Mouse (Mus musculus) testis, adult 2 months (tissue): ENCODE results near the gene Palm3.
"Not testable (repeated sequence)": the region's sequence is repeated elsewhere in the genome, so short reads cannot be mapped to it uniquely, and the experiment has no call there.

Experiments
- CTCF ChIP-seq: fragments of 200-500 bp; IDR thresholded peaks from 2 replicates; pipeline ENCODE4 v1.5.1; 2012; ENCODE audit warnings: low read depth, mild to moderate bottlenecking, inconsistent platforms, low read length, moderate library complexity; ENCODE audit not compliant: control insufficient read depth, insufficient read depth, insufficient replicate concordance
- POLR2A ChIP-seq: fragments of 200-500 bp; IDR thresholded peaks from 2 replicates; pipeline ENCODE4 v1.6.1; 2012; ENCODE audit warnings: low read depth, mild to moderate bottlenecking, inconsistent platforms, low read length, moderate library complexity; ENCODE audit not compliant: control insufficient read depth

DNA sequence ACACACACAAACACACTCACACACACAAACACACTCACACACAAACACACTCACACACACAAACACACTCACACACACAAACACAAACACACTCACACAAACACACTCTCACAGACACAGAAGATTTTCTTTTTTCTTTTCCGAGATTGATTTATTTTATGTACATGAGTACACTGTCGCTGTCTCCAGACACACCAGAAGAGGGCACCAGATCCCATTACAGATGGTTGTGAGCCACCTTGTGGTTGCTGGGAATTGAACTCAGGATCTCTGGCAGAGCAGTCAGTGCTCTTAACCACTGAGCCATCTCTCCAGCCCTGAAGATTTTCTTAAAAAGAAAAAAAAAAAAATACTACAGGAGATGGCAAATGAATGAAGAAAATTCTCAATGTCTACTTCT, 38.0 kb upstream of the Palm3 start:
- TF ChIP-seq POLR2A, CTCF: not testable (repeated sequence)
